Mouse (Mus musculus) spleen, adult 2 months (tissue): Measurements from ENCODE around the gene Sorbs2.

Source experiments
- CTCF ChIP-seq: fragments of 200-500 bp; IDR thresholded peaks from 2 replicates; pipeline ENCODE4 v1.5.1; 2011; ENCODE audit warnings: mild to moderate bottlenecking, inconsistent platforms; ENCODE audit not compliant: insufficient read depth, insufficient read length, insufficient replicate concordance; ENCODE audit errors: extremely low read depth
- POLR2A ChIP-seq: fragments of 200-500 bp; IDR thresholded peaks from 2 replicates; pipeline ENCODE4 v1.6.1; 2011; ENCODE audit warnings: low read depth, low read length, inconsistent platforms

DNA sequence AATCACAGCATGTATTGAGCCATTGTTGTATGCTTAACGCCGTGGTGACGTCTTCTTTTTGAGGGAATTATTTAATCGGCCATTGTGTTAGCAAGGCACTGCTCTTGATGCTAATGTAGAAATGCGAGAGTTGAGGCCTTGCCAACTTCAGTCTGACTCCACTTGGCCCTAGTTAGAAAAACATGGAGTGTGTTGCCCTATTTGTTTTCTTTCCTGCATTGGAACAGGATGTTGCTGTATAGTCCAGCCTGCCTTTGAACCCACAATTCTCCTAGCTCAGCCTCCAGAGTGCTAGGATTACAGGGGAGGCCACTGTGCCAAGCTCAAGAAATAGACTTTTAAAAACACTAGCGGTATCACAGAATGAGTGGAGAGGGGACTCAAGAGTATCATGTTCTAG is 100.8 kb downstream of the Sorbs2 start:
- TF ChIP-seq CTCF (no peak), POLR2A (no peak)
